Mouse (Mus musculus) hindbrain, embryonic 14.5 days (tissue): ENCODE results near the gene Gm8947. TPM values are rescaled to one million over a fixed set of nuclear protein-coding genes. Genes with fewer than 3 reads are reported as not detected.
"Not testable (repeated sequence)": the region's sequence is repeated elsewhere in the genome, so short reads cannot be mapped to it uniquely, and the experiment has no call there.

Experiments
- ATAC-seq: fragments of 200-750 bp; cut with Nextera tagmentation; 2 replicates; pipeline ENCODE4 v1.8.0; 2017; ENCODE audit warnings: moderate number of reproducible peaks, mild to moderate bottlenecking, moderate TSS enrichment, moderate library complexity; ENCODE audit not compliant: low FRiP score
- DNase-seq: peaks from one replicate; pipeline ENCODE4 v3.0.0-alpha.2; 2015; ENCODE audit warnings: low spot score
- H3K27ac ChIP-seq: fragments of 300-500 bp; sonication (generic); 2 replicates; pipeline ENCODE4 v1.5.1; 2014; ENCODE audit warnings: mild to moderate bottlenecking, moderate library complexity
- H3K27me3 ChIP-seq: fragments of 300-500 bp; sonication (generic); 2 replicates; pipeline ENCODE4 v1.6.1; 2014; ENCODE audit warnings: mild to moderate bottlenecking, low read length, mixed read lengths; ENCODE audit not compliant: control insufficient read depth, insufficient read depth
- H3K36me3 ChIP-seq: fragments of 300-500 bp; sonication (generic); replicated peaks from 2 replicates; pipeline ENCODE4 v1.6.1; 2014; ENCODE audit not compliant: control insufficient read depth, insufficient read depth
- H3K4me1 ChIP-seq: fragments of 300-500 bp; sonication (generic); replicated peaks from 2 replicates; pipeline ENCODE4 v1.6.1; 2014; ENCODE audit warnings: antibody characterized with exemption, low read length, mixed read lengths; ENCODE audit not compliant: control insufficient read depth, insufficient read depth
- H3K4me2 ChIP-seq: fragments of 300-500 bp; sonication (generic); replicated peaks from 2 replicates; pipeline ENCODE4 v1.6.1; 2014; ENCODE audit warnings: mild to moderate bottlenecking, moderate library complexity
- H3K4me3 ChIP-seq: fragments of 300-500 bp; sonication (generic); replicated peaks from 2 replicates; pipeline ENCODE4 v1.5.1; 2014; ENCODE audit warnings: mild to moderate bottlenecking, low read length
- H3K9ac ChIP-seq: fragments of 300-500 bp; sonication (generic); 2 replicates; pipeline ENCODE4 v1.6.1; 2014
- H3K9me3 ChIP-seq: fragments of 300-500 bp; sonication (generic); 2 replicates; pipeline ENCODE4 v1.6.1; 2016; ENCODE audit warnings: low read length; ENCODE audit not compliant: control insufficient read depth
- WGBS: fragments of 180-500 bp; shearing (Covaris S2); extraction: QIAGEN DNeasy Blood & Tissue Kit; methylation state at CpG from one replicate; pipeline ENCODE4 v1.1.7; 2014; 5-methylcytosine and 5-hydroxymethylcytosine counted together
- polyA plus RNA-seq: library from polyadenylated mRNA; unstranded; fragments of >200 nt; fragmentation: Nextera tagmentation; extraction: Ambion mirVana; gene quantifications from 2 replicates; pipeline ENCODE4 v1.2.1, GENCODE M21; 2014

Gene Gm8947
- polyA plus RNA-seq, 1 experiment from 2014 or later = not detected

DNA sequence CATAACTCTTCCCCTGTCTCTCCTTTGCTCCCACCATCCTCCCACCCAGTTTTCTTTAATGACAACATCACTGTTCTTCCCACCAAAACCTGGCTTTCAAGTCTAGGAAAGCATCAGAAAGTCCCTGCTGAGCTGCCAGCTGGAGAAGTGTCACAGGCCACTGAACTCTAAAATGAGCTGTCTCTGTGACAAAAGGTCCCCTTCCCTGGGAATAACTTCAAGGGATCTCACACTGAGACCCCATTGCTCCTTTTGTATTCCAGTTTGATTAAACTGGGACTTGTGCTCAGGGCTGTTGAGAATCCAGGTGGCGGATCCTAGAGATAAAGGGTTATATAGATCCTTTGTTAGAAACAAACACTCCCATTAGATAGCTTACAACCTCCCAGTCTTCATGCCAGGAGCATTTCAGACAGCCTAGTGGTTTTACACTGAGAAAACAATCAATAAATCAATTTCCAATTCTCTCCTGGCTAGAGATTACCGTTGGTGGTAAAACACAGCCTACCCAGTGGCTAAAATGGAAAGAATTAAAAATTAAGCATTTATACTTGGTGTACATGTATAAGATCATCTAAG, 13.6 kb upstream of the Gm8947 start:
- 8% methylated on average over 2 of the region's 2 CpGs for WGBS
- H3K27ac ChIP-seq = no peak overlapping the region

DNA sequence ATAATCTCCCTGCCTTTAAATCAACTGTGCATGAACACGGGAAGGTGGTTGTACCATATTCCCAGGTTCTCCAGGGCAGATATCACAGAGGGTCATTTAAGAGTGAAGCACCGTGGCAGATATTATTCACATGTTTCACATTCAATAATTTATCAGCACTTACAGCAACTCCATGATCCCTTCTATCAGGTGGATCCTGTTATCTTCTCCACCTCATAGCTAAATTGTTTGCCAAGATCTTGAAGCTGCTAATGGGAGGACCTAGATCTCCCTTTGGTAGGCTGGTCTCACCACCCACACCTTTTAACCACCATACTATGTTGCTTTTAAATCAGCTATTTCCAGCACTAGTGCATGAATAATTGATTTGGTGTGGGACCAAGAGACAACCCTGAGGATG, 12.0 kb upstream of the Gm8947 start:
- WGBS = 84% methylated on average over 2 of the region's 2 CpGs
- Histone ChIP-seq H3K36me3 (no peaks in the 10 kb centered on the region), H3K27ac (no peak overlapping the region), H3K9me3 (no peaks in the 10 kb centered on the region), H3K27me3 (no peaks in the 10 kb centered on the region), H3K4me3 (no peak overlapping the region), H3K4me2 (no peak overlapping the region), H3K4me1 (0 out of 2 replicates have a peak, but pooled peaks cover 8% of the 10 kb centered on the region), H3K9ac (no peak overlapping the region)
- ATAC-seq = no peak
- DNase-seq = no peak

More for the DNA sequence above, 13.6 kb upstream of the Gm8947 start:
- 0 out of 2 replicates have a peak, but pooled peaks cover 8% of the 10 kb centered on the region for H3K4me1 ChIP-seq
- H3K4me2 ChIP-seq = no peak overlapping the region
- no peak for DNase-seq
- H3K36me3 ChIP-seq = no peaks in the 10 kb centered on the region
- no peaks in the 10 kb centered on the region for H3K27me3 ChIP-seq
- peak; percentile 51; the same call in 1 of the 2 replicates for ATAC-seq
- H3K9ac ChIP-seq = no peak overlapping the region
- no peak overlapping the region for H3K4me3 ChIP-seq
- H3K9me3 ChIP-seq = no peaks in the 10 kb centered on the region

DNA sequence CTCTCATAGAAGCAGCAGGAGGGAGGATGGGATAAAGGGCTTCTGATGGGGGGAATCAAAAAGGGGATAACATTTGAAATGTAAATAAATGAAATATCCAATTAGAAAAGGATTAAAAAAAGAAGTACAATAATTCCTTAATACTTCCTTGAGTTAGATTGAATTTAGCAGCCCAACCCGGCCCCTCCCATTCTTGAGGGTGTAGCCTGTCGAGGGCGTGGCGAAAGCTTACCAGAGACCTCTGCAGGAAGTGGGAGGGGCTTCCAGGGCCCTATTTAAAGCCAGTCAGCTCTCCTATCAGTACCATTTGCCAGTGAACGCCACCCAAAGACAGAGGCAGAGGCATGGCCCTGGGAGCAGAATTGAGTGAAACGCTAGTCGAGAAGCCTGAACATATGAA, 9.9 kb upstream of the Gm8947 start, which contains the start of gene Gm47985:
Gene Gm47985 (plus strand): TSS at position 272 of the 400 bp plus-strand sequence.
- not testable (repeated sequence) for ATAC-seq, H3K9ac ChIP-seq, DNase-seq, H3K27me3 ChIP-seq, H3K4me3 ChIP-seq, H3K27ac ChIP-seq, H3K4me1 ChIP-seq, H3K9me3 ChIP-seq, H3K36me3 ChIP-seq, H3K4me2 ChIP-seq
- no CpG with 5 or more reads among the region's 7 CpGs for WGBS

DNA sequence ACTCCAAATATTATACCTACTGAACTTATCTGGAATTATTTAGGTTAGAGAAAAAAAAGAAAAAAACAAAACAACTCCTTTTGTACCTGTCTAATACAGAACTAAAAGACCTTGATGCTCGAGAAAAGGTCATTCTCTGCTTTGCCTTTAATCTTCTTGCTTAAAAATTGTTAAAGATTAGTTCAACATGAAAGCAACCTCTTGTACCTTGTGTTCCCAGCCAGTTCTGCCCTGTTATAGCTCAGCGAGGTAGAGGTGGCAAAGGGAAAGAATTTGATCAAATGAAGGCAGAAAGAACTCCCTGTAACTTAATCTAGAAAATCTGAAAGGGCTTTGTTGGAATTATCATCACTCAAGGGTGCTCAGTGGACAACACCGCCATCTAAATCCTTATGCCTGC, 6.0 kb upstream of the Gm8947 start:
- WGBS = 94% methylated on average over 3 of the region's 3 CpGs
- not testable (repeated sequence) for H3K36me3 ChIP-seq, H3K27ac ChIP-seq, H3K27me3 ChIP-seq, H3K4me1 ChIP-seq, DNase-seq, H3K4me3 ChIP-seq, H3K9ac ChIP-seq, ATAC-seq, H3K9me3 ChIP-seq, H3K4me2 ChIP-seq

DNA sequence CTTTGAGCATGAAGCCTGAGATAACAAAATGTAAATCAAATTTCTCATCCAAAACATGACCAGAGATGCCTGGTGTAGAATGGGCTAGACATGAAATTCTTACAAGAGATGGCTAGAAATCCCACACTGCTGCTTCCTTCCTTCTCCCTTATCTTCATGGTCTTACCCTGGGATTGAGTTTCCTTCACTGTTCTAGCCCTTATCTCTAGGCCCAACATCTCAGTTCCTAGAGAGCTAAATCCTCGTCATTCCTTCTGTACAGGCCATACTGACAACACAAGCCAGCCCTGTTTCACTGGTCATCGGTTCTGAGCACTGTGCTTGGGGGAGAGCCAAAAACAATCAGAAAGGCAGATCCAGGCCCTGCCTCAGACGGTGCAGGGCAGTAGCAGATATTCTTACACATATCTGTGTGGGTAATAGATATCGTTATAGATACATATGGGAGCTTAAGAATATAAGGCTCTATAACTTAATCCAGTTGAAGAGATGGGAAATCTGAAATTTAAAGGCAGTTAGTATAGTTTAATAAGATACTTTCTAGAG, 5.2 kb upstream of the Gm8947 start:
- not testable (repeated sequence) for H3K36me3 ChIP-seq, ATAC-seq, H3K4me1 ChIP-seq, H3K27me3 ChIP-seq, H3K9ac ChIP-seq, H3K9me3 ChIP-seq, DNase-seq, H3K27ac ChIP-seq, H3K4me3 ChIP-seq, H3K4me2 ChIP-seq
- WGBS = 90% methylated on average over 4 of the region's 4 CpGs

DNA sequence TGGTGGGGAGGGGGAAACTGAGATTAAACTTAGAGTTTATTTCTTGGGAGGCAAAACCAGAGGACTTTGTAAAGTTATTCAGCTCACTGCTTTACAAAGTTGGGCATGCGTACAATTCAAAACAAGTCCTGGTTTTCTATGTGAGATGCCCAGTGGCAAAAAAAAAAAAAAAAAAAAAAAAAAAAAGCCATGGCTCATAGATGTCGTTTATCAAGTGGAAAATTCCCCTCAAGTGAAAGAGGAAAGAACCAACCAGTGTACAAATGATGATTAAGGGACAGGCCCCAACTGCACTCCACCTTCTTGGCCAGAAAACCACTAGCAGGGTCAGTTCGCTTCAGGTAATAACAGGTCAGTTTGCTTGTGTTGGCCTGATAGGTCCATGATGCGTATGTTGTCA, 3.7 kb upstream of the Gm8947 start:
- Histone ChIP-seq H3K4me2 (no peak overlapping the region), H3K36me3 (no peaks in the 10 kb centered on the region), H3K9ac (no peak overlapping the region), H3K27ac (no peak overlapping the region), H3K4me1 (no peaks in the 10 kb centered on the region), H3K27me3 (no peaks in the 10 kb centered on the region), H3K4me3 (no peak overlapping the region), H3K9me3 (no peaks in the 10 kb centered on the region)
- WGBS = 89% methylated on average over 4 of the region's 4 CpGs
- ATAC-seq = no peak
- no peak for DNase-seq

DNA sequence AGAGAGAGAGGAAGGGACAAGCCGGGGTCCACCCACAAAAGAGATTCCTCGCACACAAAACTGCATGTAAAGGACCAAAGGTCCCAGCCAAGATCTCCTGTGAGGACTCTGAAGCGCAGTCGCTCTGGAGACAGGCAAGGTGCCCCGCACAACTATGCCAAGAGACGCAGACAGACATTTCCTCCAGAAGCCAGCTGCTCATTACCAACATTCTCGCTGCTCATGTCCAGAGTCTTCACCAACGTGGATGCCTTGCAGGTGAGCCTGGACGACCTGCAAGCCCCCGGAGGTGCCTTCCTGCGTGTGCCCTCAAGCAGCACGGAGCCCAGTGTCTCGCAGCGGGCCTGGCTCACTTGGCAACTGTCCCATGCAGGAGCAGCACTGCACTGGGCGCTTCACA, 563 bp downstream of the Gm8947 start:
- not testable (repeated sequence) for H3K27ac ChIP-seq, H3K4me1 ChIP-seq, H3K4me3 ChIP-seq, H3K9me3 ChIP-seq, H3K27me3 ChIP-seq, H3K4me2 ChIP-seq, ATAC-seq, H3K9ac ChIP-seq, H3K36me3 ChIP-seq, DNase-seq
- whole genome bisulfite sequencing = 94% methylated on average over 14 of the region's 15 CpGs

DNA sequence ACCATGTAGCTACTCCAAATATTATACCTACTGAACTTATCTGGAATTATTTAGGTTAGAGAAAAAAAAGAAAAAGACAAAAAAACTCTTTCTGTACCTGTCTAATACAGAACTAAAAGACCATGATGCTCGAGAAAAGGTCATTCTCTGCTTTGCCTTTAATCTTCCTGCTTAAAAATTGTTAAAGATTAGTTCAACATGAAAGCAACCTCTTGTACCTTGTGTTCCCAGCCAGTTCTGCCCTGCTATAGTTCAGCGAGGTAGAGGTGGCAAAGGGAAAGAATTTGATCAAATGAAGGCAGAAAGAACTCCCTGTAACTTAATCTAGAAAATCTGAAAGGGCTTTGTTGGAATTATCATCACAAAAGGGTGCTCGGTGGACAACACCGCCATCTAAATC, 3.8 kb downstream of the Gm8947 start:
- not testable (repeated sequence) for ATAC-seq, DNase-seq, H3K27ac ChIP-seq, H3K36me3 ChIP-seq, H3K9ac ChIP-seq, H3K27me3 ChIP-seq, H3K4me1 ChIP-seq, H3K9me3 ChIP-seq, H3K4me3 ChIP-seq, H3K4me2 ChIP-seq
- WGBS = 60% methylated on average over 4 of the region's 4 CpGs

DNA sequence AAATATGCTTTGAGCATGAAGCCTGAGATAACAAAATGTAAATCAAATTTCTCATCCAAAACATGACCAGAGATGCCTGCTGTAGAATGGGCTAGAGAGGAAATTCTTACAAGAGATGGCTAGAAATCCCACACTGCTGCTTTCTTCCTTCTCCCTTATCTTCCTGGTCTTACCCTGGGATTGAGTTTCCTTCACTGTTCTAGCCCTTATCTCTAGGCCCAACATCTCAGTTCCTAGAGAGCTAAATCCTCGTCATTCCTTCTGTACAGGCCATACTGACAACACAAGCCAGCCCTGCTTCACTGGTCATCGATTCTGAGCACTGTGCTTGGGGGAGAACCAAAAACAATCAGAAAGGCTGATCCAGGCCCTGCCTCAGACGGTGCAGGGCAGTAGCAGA, 4.5 kb downstream of the Gm8947 start:
- H3K4me1 ChIP-seq, ATAC-seq: not testable (repeated sequence)
- WGBS = 76% methylated on average over 3 of the region's 3 CpGs

DNA sequence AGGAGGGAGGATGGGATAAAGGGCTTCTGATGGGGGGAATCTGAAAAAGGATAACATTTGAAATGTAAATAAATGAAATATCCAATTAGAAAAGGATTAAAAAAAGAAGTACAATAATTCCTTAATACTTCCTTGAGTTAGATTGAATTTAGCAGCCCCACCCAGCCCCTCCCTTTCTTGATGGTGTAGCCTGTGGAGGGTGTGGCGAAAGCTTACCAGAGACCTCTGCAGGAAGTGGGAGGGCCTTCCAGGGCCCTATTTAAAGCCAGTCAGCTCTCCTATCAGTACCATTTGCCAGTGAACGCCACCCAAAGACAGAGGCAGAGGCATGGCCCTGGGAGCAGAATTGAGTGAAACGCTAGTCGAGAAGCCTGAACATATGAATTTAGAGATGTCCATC, 5.9 kb downstream of the Gm8947 start, which contains the start of gene Gm47995:
Gene Gm47995 (plus strand): TSS at position 329 of the 400 bp plus-strand sequence.
- not testable (repeated sequence) for H3K27me3 ChIP-seq, H3K4me1 ChIP-seq, DNase-seq, H3K36me3 ChIP-seq, H3K27ac ChIP-seq, H3K4me2 ChIP-seq, H3K9me3 ChIP-seq, ATAC-seq, H3K4me3 ChIP-seq, H3K9ac ChIP-seq
- WGBS = 93% methylated on average over 2 of the region's 4 CpGs

More for the DNA sequence above, 4.5 kb downstream of the Gm8947 start:
- not testable (repeated sequence) for H3K9ac ChIP-seq, H3K27ac ChIP-seq, DNase-seq, H3K4me2 ChIP-seq, H3K27me3 ChIP-seq, H3K4me3 ChIP-seq, H3K9me3 ChIP-seq, H3K36me3 ChIP-seq
